Mouse (Mus musculus) forebrain, embryonic 16.5 days (tissue): ENCODE results near the gene Nrarp. TPM values are rescaled to one million over a fixed set of nuclear protein-coding genes. Genes with fewer than 3 reads are reported as not detected.

Experiments
- ATAC-seq: fragments of 200-750 bp; cut with Nextera tagmentation; 2 replicates; pipeline ENCODE4 v1.8.0; 2017; ENCODE audit warnings: mild to moderate bottlenecking, moderate library complexity
- H3K27ac ChIP-seq: fragments of 300-500 bp; sonication (generic); 2 replicates; pipeline ENCODE4 v1.5.1; 2014; ENCODE audit warnings: low read length, control low read depth
- H3K27me3 ChIP-seq: fragments of 300-500 bp; sonication (generic); replicated peaks from 2 replicates; pipeline ENCODE4 v1.6.1; 2014; ENCODE audit warnings: low read length; ENCODE audit not compliant: control insufficient read depth, insufficient read depth
- H3K36me3 ChIP-seq: fragments of 300-500 bp; sonication (generic); 2 replicates; pipeline ENCODE4 v1.6.1; 2014; ENCODE audit not compliant: control insufficient read depth, insufficient read depth
- H3K4me1 ChIP-seq: fragments of 300-500 bp; sonication (generic); replicated peaks from 2 replicates; pipeline ENCODE4 v1.6.1; 2014; ENCODE audit warnings: low read length; ENCODE audit not compliant: control insufficient read depth, insufficient read depth
- H3K4me2 ChIP-seq: fragments of 300-500 bp; sonication (generic); 2 replicates; pipeline ENCODE4 v1.6.1; 2014; ENCODE audit warnings: mild to moderate bottlenecking, low read length, control low read depth
- H3K4me3 ChIP-seq: fragments of 300-500 bp; sonication (generic); replicated peaks from 2 replicates; pipeline ENCODE4 v1.5.1; 2014; ENCODE audit warnings: mild to moderate bottlenecking, low read length, control low read depth
- H3K9ac ChIP-seq: fragments of 300-500 bp; sonication (generic); replicated peaks from 2 replicates; pipeline ENCODE4 v1.6.1; 2014; ENCODE audit warnings: low read depth, low read length, control low read depth
- H3K9me3 ChIP-seq: fragments of 300-500 bp; sonication (generic); 2 replicates; pipeline ENCODE4 v1.6.1; 2016; ENCODE audit warnings: low read length; ENCODE audit not compliant: control insufficient read depth
- WGBS: fragments of 180-500 bp; shearing (Covaris S2); extraction: QIAGEN DNeasy Blood & Tissue Kit; methylation state at CpG from one replicate; pipeline ENCODE4 v1.1.7; 2014; 5-methylcytosine and 5-hydroxymethylcytosine counted together
- polyA plus RNA-seq: library from polyadenylated mRNA; unstranded; fragments of >200 nt; fragmentation: Nextera tagmentation; extraction: Ambion mirVana; gene quantifications from 2 replicates; pipeline ENCODE4 v1.2.1, GENCODE M21; 2015

Gene Nrarp
- polyA plus RNA-seq, 1 experiment from 2014 or later, result 15.8 TPM

DNA sequence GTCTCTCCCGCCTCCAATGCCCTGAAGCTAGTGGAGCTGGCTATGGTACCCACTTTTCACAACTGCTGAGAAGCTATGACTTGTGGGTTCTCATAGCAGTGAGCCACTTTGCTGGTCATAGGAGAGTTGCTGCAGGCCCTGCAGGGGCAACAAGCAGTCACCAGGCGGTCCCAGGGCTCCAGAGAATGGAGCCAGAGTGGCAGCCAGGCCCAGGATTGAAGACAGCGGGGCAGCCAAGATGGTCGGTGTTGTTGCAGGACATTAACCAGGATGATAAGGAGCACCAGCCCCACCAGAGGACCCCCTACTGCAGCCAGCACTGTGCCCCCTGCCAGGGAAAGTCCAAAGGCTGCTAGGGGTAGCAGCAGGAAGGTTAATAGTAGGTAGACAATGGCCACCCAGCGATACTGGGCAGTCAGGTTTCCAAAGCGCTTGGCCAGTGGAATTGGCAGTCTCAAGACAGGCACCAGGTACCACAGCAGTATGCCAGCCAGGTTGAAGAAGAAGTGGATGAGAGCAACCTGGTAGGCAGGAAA is 48.5 kb downstream of the Nrarp start:
- H3K4me3 ChIP-seq, result no peak overlapping the region
- ATAC-seq, result no peak
- no peaks in the 10 kb centered on the region for H3K36me3 ChIP-seq
- no peak overlapping the region for H3K9ac ChIP-seq
- H3K4me2 ChIP-seq, result no peak overlapping the region
- H3K27ac ChIP-seq, result no peak overlapping the region
- H3K27me3 ChIP-seq, result no peaks in the 10 kb centered on the region
- WGBS, result 69% methylated on average over 6 of the region's 6 CpGs
- H3K9me3 ChIP-seq, result no peaks in the 10 kb centered on the region
- H3K4me1 ChIP-seq, result peaks cover 8% of the 10 kb centered on the region

DNA sequence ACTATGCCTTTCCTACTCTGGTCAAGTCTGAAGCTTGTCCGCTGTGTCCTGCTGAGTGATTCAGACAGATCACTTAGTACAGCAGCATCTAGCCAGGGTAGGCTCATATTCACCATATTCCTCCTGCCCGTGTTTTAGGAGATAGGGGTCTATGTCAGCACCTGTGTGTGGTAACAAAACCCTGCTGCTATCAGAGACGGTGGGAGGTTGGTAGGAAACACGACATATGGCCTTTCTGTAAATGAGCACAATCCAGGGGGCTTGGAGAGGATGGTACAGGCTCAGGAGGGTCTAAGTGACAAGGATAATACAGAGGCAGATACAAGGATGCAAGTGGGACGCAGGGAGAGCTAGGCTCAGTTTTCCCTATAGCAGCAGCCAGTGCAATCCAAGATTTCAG is 49.0 kb downstream of the Nrarp start:
- Histone ChIP-seq H3K9ac (no peak overlapping the region), H3K4me3 (no peak overlapping the region)

DNA sequence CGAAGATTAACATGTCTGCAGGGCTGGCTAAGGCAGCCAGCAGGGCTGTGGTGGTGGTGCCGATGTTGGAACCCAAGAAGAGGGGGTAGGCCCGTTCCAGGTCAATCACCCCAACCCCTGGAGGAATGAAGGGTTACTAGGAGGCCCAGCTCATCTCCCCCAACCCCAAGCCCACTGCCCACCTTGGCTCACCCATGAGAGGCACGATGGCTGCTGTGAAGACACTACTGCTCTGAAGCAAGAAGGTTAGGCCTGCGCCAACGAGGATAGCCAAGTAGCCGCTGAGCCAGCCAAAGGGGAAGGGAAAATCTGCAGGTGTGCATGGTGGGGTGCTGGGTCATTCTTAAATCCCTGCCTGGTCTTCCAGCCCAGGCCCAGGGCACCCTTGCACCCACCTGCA is 50.0 kb downstream of the Nrarp start:
- no peaks in the 10 kb centered on the region for H3K9me3 ChIP-seq
- no peak for ATAC-seq
- H3K36me3 ChIP-seq, result no peaks in the 10 kb centered on the region
- peaks cover 5% of the 10 kb centered on the region for H3K4me1 ChIP-seq
- WGBS, result 83% methylated on average over 7 of the region's 7 CpGs
- no peak overlapping the region for H3K4me2 ChIP-seq
- H3K9ac ChIP-seq, result no peak overlapping the region
- no peak overlapping the region for H3K27ac ChIP-seq
- H3K27me3 ChIP-seq, result peaks cover 2% of the 10 kb centered on the region; the same call in 1 of the 2 replicates
- H3K4me3 ChIP-seq, result no peak overlapping the region

More for the DNA sequence above, 49.0 kb downstream of the Nrarp start:
- Histone ChIP-seq H3K27ac (no peak overlapping the region), H3K4me1 (peaks cover 8% of the 10 kb centered on the region), H3K36me3 (no peaks in the 10 kb centered on the region), H3K27me3 (peaks cover 2% of the 10 kb centered on the region; the same call in 1 of the 2 replicates), H3K9me3 (no peaks in the 10 kb centered on the region), H3K4me2 (no peak overlapping the region)
- no peak for ATAC-seq
- 80% methylated on average over 5 of the region's 5 CpGs for WGBS

DNA sequence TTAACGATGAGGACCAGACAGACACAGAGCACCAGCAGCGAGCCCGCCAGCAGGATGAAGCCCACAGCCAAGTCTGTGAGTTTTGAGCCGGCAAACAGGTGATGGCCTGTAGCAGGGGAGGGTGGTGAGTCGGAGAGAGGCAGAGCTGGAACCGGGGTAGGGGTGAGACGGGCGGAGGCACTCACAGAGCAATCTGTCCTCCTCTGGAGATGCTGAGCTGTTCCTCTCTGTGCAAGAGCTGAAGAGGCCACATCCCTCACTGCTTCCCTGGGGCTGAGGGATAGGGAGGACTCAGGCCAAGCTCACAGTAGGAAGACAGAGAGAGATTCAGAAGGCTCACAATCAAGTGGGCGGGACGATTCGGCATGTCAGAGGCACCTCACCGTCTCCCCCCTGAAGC is 50.5 kb downstream of the Nrarp start:
- WGBS, result 49% methylated on average over 12 of the region's 12 CpGs
- H3K9me3 ChIP-seq, result no peaks in the 10 kb centered on the region
- no peak overlapping the region for H3K27ac ChIP-seq
- H3K36me3 ChIP-seq, result no peaks in the 10 kb centered on the region
- ATAC-seq, result no peak
- 0 out of 2 replicates have a peak, but pooled peaks cover 3% of the 10 kb centered on the region for H3K4me1 ChIP-seq
- no peak overlapping the region for H3K9ac ChIP-seq
- H3K4me2 ChIP-seq, result no peak overlapping the region
- no peak overlapping the region for H3K4me3 ChIP-seq
- H3K27me3 ChIP-seq, result peaks cover 2% of the 10 kb centered on the region; the same call in 1 of the 2 replicates

Other genes starting within 250 kb of the Nrarp start
- gene Arrdc1, start 245.5 kb upstream of the Nrarp start, polyA plus RNA-seq, result 31.7 and 40.9 TPM in 2 replicates
- gene Zmynd19, start 231.0 kb upstream of the Nrarp start, polyA plus RNA-seq, result 16.7 and 20.8 TPM in 2 replicates
- gene Dph7, start 218.4 kb upstream of the Nrarp start, polyA plus RNA-seq, result 41.5 and 44.9 TPM in 2 replicates
- gene Mrpl41, start 205.7 kb upstream of the Nrarp start, polyA plus RNA-seq, result 143 and 150 TPM in 2 replicates
- gene Pnpla7, start 204.7 kb upstream of the Nrarp start, polyA plus RNA-seq, result 4.4 and 4.5 TPM in 2 replicates
- 186 and 223 TPM in 2 replicates for gene Nsmf, start 126.4 kb upstream of the Nrarp start, polyA plus RNA-seq
- gene Entpd8, start 100.5 kb upstream of the Nrarp start, polyA plus RNA-seq, result not detected in 2 replicates
- gene Noxa1, start 85.6 kb upstream of the Nrarp start, polyA plus RNA-seq, result not detected in 2 replicates
- 0.85 and 1.6 TPM in 2 replicates for gene Tor4a, start 16.1 kb downstream of the Nrarp start, polyA plus RNA-seq
- gene Nelfb, start 30.7 kb downstream of the Nrarp start, polyA plus RNA-seq, result 91.7 and 101 TPM in 2 replicates
- gene Stpg3, start 33.9 kb downstream of the Nrarp start, polyA plus RNA-seq, result not detected in 2 replicates
- not detected in 2 replicates for gene Fam166a, start 38.0 kb downstream of the Nrarp start, polyA plus RNA-seq
- gene Tubb4b, start 43.9 kb downstream of the Nrarp start, polyA plus RNA-seq, result 394 TPM in 2 replicates
- not detected in 2 replicates for gene Slc34a3, start 53.6 kb downstream of the Nrarp start, polyA plus RNA-seq
- not detected in 2 replicates for gene Rnf224, start 56.0 kb downstream of the Nrarp start, polyA plus RNA-seq
- gene Rnf208, start 61.5 kb downstream of the Nrarp start, polyA plus RNA-seq, result 91.6 and 106 TPM in 2 replicates
- 0.33 TPM in 1 of 2 replicates, not detected in the other for gene Cysrt1, start 61.7 kb downstream of the Nrarp start, polyA plus RNA-seq
- gene AL732309.1, start 66.1 kb downstream of the Nrarp start, polyA plus RNA-seq, result 5.8 and 9.0 TPM in 2 replicates
- gene Tmem203, start 74.7 kb downstream of the Nrarp start, polyA plus RNA-seq, result 16.0 and 16.2 TPM in 2 replicates
- gene Tprn, start 81.9 kb downstream of the Nrarp start, polyA plus RNA-seq, result 14.8 and 16.4 TPM in 2 replicates
- 199 and 204 TPM in 2 replicates for gene Ssna1, start 91.7 kb downstream of the Nrarp start, polyA plus RNA-seq
- 150 and 159 TPM in 2 replicates for gene Anapc2, start 91.7 kb downstream of the Nrarp start, polyA plus RNA-seq
- gene Tmem210, start 107.4 kb downstream of the Nrarp start, polyA plus RNA-seq, result not detected in 2 replicates
- 0.21 TPM in 1 of 2 replicates, not detected in the other for gene Lrrc26, start 109.2 kb downstream of the Nrarp start, polyA plus RNA-seq
- 19.0 and 29.4 TPM in 2 replicates for gene Grin1, start 138.4 kb downstream of the Nrarp start, polyA plus RNA-seq
- gene Man1b1, start 151.6 kb downstream of the Nrarp start, polyA plus RNA-seq, result 50.6 and 54.6 TPM in 2 replicates
- gene Dpp7, start 175.6 kb downstream of the Nrarp start, polyA plus RNA-seq, result 21.5 and 26.9 TPM in 2 replicates
- 3.3 and 7.5 TPM in 2 replicates for gene Uap1l1, start 184.9 kb downstream of the Nrarp start, polyA plus RNA-seq
- gene Sapcd2, start 191.6 kb downstream of the Nrarp start, polyA plus RNA-seq, result 23.8 and 29.9 TPM in 2 replicates
- gene Entpd2, start 215.1 kb downstream of the Nrarp start, polyA plus RNA-seq, result 5.2 and 6.2 TPM in 2 replicates
- gene Npdc1, start 218.6 kb downstream of the Nrarp start, polyA plus RNA-seq, result 384 and 515 TPM in 2 replicates
- 0.31 TPM in 1 of 2 replicates, not detected in the other for gene Fut7, start 242.5 kb downstream of the Nrarp start, polyA plus RNA-seq
- 12.2 and 14.9 TPM in 2 replicates for gene Abca2, start 247.9 kb downstream of the Nrarp start, polyA plus RNA-seq